Mouse (Mus musculus): ENCODE results near the gene Ubox5. TPM values are rescaled to one million over a fixed set of nuclear protein-coding genes. Genes with fewer than 3 reads are reported as not detected.

Ubox5 gene
- polyA plus RNA-seq, 1 experiment from 2014 or later = 5.0 TPM

- Histone ChIP-seq H3K9me3 (replicated peaks) (no peaks in the 10 kb centered on the region), H3K4me1 (replicated peaks) (peaks cover 34% of the 10 kb centered on the region), H3K36me3 (replicated peaks) (0 out of 2 replicates have a peak, but pooled peaks cover 4% of the 10 kb centered on the region), H3K27ac (replicated peaks) (no peak overlapping the region), H3K4me2 (peak overlapping the region; percentile 60), H3K9ac (no peak overlapping the region), H3K27me3 (peaks cover 76% of the 10 kb centered on the region), H3K4me3 (replicated peaks) (no peak overlapping the region)
- 25% methylated on average over 14 of the region's 14 CpGs for WGBS (ENCODE audit: insufficient replicate concordance)
- ATAC-seq (ENCODE audit: insufficient read depth) = no peak
Measured at GRCm38 (mm10) chr2:130634006-130634738, 4.3 kb upstream of the Ubox5 start.

GRCm38 (mm10) chr2:130632887-130633675 is 3.2 kb upstream of the Ubox5 start:
- no peak overlapping the region for H3K4me2 ChIP-seq
- no peak for ATAC-seq (ENCODE audit: insufficient read depth)
- H3K4me1 ChIP-seq (replicated peaks) = peaks cover 43% of the 10 kb centered on the region
- H3K9me3 ChIP-seq (replicated peaks) = no peaks in the 10 kb centered on the region
- H3K9ac ChIP-seq = no peak overlapping the region
- WGBS (ENCODE audit: insufficient replicate concordance) = 49% methylated on average over 5 of the region's 5 CpGs
- H3K27me3 ChIP-seq = peaks cover 66% of the 10 kb centered on the region
- H3K4me3 ChIP-seq (replicated peaks) = no peak overlapping the region
- H3K27ac ChIP-seq (replicated peaks) = no peak overlapping the region
- H3K36me3 ChIP-seq (replicated peaks) = peaks cover 5% of the 10 kb centered on the region; the same call in 1 of the 2 replicates

GRCm38 (mm10) chr2:130632416-130632815 is 2.6 kb upstream of the Ubox5 start:
- no peak for ATAC-seq (ENCODE audit: insufficient read depth)
- H3K27me3 ChIP-seq = peaks cover 59% of the 10 kb centered on the region
- H3K4me3 ChIP-seq (replicated peaks) = no peak overlapping the region
- H3K27ac ChIP-seq (replicated peaks) = no peak overlapping the region
- H3K36me3 ChIP-seq (replicated peaks) = peaks cover 11% of the 10 kb centered on the region
- peaks cover 43% of the 10 kb centered on the region for H3K4me1 ChIP-seq (replicated peaks)
- H3K9ac ChIP-seq = no peak overlapping the region
- 57% methylated on average over 1 of the region's 1 CpGs for WGBS (ENCODE audit: insufficient replicate concordance)
- H3K9me3 ChIP-seq (replicated peaks) = no peaks in the 10 kb centered on the region
- H3K4me2 ChIP-seq = no peak overlapping the region

- Histone ChIP-seq H3K27me3 (peaks cover 27% of the 10 kb centered on the region), H3K9ac (peak overlapping the region; percentile 80), H3K4me3 (replicated peaks) (peak overlapping the region; percentile 83), H3K9me3 (replicated peaks) (no peaks in the 10 kb centered on the region), H3K36me3 (replicated peaks) (peaks cover 28% of the 10 kb centered on the region), H3K4me2 (peak overlapping the region; percentile 85), H3K27ac (replicated peaks) (peak overlapping the region; percentile 80), H3K4me1 (replicated peaks) (peaks cover 22% of the 10 kb centered on the region)
- ATAC-seq (ENCODE audit: insufficient read depth) = peak; percentile 70
- 1% methylated on average over 37 of the region's 37 CpGs for WGBS (ENCODE audit: insufficient replicate concordance)
Measured at GRCm38 (mm10) chr2:130629080-130629838, 579 bp downstream of the Ubox5 start.

GRCm38 (mm10) chr2:130628424-130628823 is 1.4 kb downstream of the Ubox5 start:
- Histone ChIP-seq H3K27me3 (peaks cover 19% of the 10 kb centered on the region), H3K9me3 (replicated peaks) (no peaks in the 10 kb centered on the region), H3K4me1 (replicated peaks) (peaks cover 21% of the 10 kb centered on the region), H3K4me2 (peak overlapping the region; percentile 85), H3K4me3 (replicated peaks) (peak overlapping the region; percentile 83), H3K27ac (replicated peaks) (no peak overlapping the region), H3K9ac (peak overlapping the region; percentile 80; the same call in 1 of the 2 replicates), H3K36me3 (replicated peaks) (peaks cover 35% of the 10 kb centered on the region)
- no peak for ATAC-seq (ENCODE audit: insufficient read depth)
- WGBS (ENCODE audit: insufficient replicate concordance) = 53% methylated on average over 3 of the region's 3 CpGs

GRCm38 (mm10) chr2:130618972-130619371 is 10.9 kb downstream of the Ubox5 start:
- WGBS (ENCODE audit: insufficient replicate concordance) = 81% methylated on average over 7 of the region's 7 CpGs
- Histone ChIP-seq H3K27ac (replicated peaks) (no peak overlapping the region), H3K4me2 (no peak overlapping the region), H3K4me1 (replicated peaks) (no peaks in the 10 kb centered on the region), H3K36me3 (replicated peaks) (peaks cover 54% of the 10 kb centered on the region), H3K9ac (no peak overlapping the region), H3K9me3 (replicated peaks) (no peaks in the 10 kb centered on the region), H3K27me3 (no peaks in the 10 kb centered on the region), H3K4me3 (replicated peaks) (no peak overlapping the region)
- no peak for ATAC-seq (ENCODE audit: insufficient read depth)

GRCm38 (mm10) chr2:130613091-130613490 is 16.7 kb downstream of the Ubox5 start:
- no peak overlapping the region for H3K4me3 ChIP-seq (replicated peaks)
- H3K9ac ChIP-seq = no peak overlapping the region
- H3K4me2 ChIP-seq = no peak overlapping the region
- no peaks in the 10 kb centered on the region for H3K4me1 ChIP-seq (replicated peaks)
- no peaks in the 10 kb centered on the region for H3K27me3 ChIP-seq
- WGBS (ENCODE audit: insufficient replicate concordance) = 59% methylated on average over 3 of the region's 3 CpGs
- H3K9me3 ChIP-seq (replicated peaks) = no peaks in the 10 kb centered on the region
- H3K27ac ChIP-seq (replicated peaks) = no peak overlapping the region
- peaks cover 35% of the 10 kb centered on the region for H3K36me3 ChIP-seq (replicated peaks)
- ATAC-seq (ENCODE audit: insufficient read depth) = no peak

- Histone ChIP-seq H3K36me3 (replicated peaks) (peaks cover 55% of the 10 kb centered on the region), H3K9me3 (replicated peaks) (no peaks in the 10 kb centered on the region), H3K9ac (no peak overlapping the region), H3K27ac (replicated peaks) (no peak overlapping the region), H3K4me1 (replicated peaks) (peaks cover 7% of the 10 kb centered on the region; the same call in 1 of the 2 replicates), H3K27me3 (no peaks in the 10 kb centered on the region), H3K4me3 (replicated peaks) (no peak overlapping the region), H3K4me2 (no peak overlapping the region)
- 78% methylated on average over 4 of the region's 4 CpGs for WGBS (ENCODE audit: insufficient replicate concordance)
- no peak for ATAC-seq (ENCODE audit: insufficient read depth)
Measured at GRCm38 (mm10) chr2:130602195-130602594, 27.6 kb downstream of the Ubox5 start.

- Histone ChIP-seq H3K9ac (no peak overlapping the region), H3K36me3 (replicated peaks) (peaks cover 65% of the 10 kb centered on the region), H3K4me2 (no peak overlapping the region), H3K27me3 (no peaks in the 10 kb centered on the region), H3K27ac (replicated peaks) (no peak overlapping the region), H3K4me3 (replicated peaks) (no peak overlapping the region), H3K9me3 (replicated peaks) (no peaks in the 10 kb centered on the region), H3K4me1 (replicated peaks) (peaks cover 11% of the 10 kb centered on the region; the same call in 1 of the 2 replicates)
- WGBS (ENCODE audit: insufficient replicate concordance) = 62% methylated on average over 3 of the region's 3 CpGs
- ATAC-seq (ENCODE audit: insufficient read depth) = no peak
Measured at GRCm38 (mm10) chr2:130598399-130598798, 31.4 kb downstream of the Ubox5 start.

GRCm38 (mm10) chr2:130597601-130598010 is 32.2 kb downstream of the Ubox5 start:
- Histone ChIP-seq H3K9ac (no peak overlapping the region), H3K27ac (replicated peaks) (no peak overlapping the region), H3K27me3 (no peaks in the 10 kb centered on the region), H3K4me2 (no peak overlapping the region), H3K4me1 (replicated peaks) (peaks cover 11% of the 10 kb centered on the region; the same call in 1 of the 2 replicates), H3K36me3 (replicated peaks) (peaks cover 58% of the 10 kb centered on the region), H3K9me3 (replicated peaks) (no peaks in the 10 kb centered on the region), H3K4me3 (replicated peaks) (no peak overlapping the region)
- 24% methylated on average over 1 of the region's 1 CpGs for WGBS (ENCODE audit: insufficient replicate concordance)
- no peak for ATAC-seq (ENCODE audit: insufficient read depth)

GRCm38 (mm10) chr2:130595596-130595995 is 34.2 kb downstream of the Ubox5 start:
- Histone ChIP-seq H3K9ac (no peak overlapping the region), H3K27ac (replicated peaks) (no peak overlapping the region), H3K9me3 (replicated peaks) (no peaks in the 10 kb centered on the region), H3K4me2 (no peak overlapping the region), H3K4me3 (replicated peaks) (no peak overlapping the region), H3K36me3 (replicated peaks) (peaks cover 43% of the 10 kb centered on the region), H3K4me1 (replicated peaks) (peaks cover 11% of the 10 kb centered on the region; the same call in 1 of the 2 replicates), H3K27me3 (no peaks in the 10 kb centered on the region)
- WGBS (ENCODE audit: insufficient replicate concordance) = 55% methylated on average over 1 of the region's 1 CpGs
- no peak for ATAC-seq (ENCODE audit: insufficient read depth)

All from liver, embryonic 15.5 days (tissue).